8 mouse cellular contexts compared by ENCODE assay signal in the genomic region with DNA sequence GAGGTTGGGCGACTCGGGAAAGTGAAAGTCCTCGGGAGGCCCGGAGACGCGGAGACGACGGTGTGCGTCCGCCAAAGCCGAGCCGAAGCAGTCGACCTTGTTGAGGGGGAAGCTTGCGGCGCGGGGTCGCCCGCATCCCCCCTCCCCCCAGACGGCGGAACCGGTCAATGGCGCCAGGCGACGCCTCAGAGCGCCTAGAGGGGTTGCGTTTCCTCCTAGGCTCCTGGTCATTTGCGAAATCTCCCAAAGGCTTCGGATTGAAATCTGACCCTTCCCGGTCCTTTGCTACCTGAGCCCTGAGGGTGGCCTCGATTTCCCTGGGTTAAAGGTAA. TPM values are rescaled to one million over a fixed set of nuclear protein-coding genes. Genes with fewer than 3 reads are reported as not detected.
DNase-seq lines count a peak whose midpoint lies in the region; ATAC-seq and TF ChIP-seq lines count a peak whose summit lies in the region.

No protein-coding gene starts in this region.

- no peaks in the 10 kb centered on the region for H3K9me3 ChIP-seq in heart, embryonic 11.5 days (replicated peaks; ENCODE audit: control insufficient read depth, low read length)
- peaks cover 4% of the 10 kb centered on the region for H3K9me3 ChIP-seq in ES-Bruce4 (replicated peaks; ENCODE audit: control insufficient read depth, insufficient read depth, low read length, poor library complexity, severe bottlenecking)
- H3K9me3 ChIP-seq in hindbrain, embryonic 10.5 days: no peaks in the 10 kb centered on the region

- peak overlapping the region; percentile 95 for H3K4me3 ChIP-seq in heart, embryonic 11.5 days (ENCODE audit: low read depth, low read length)
- peak overlapping the region; percentile 82 for H3K4me3 ChIP-seq in ES-Bruce4 (ENCODE audit: low read depth, low read length)
- peak overlapping the region; percentile 90 for H3K4me3 ChIP-seq in hindbrain, embryonic 10.5 days
- H3K4me3 ChIP-seq in macrophage (ENCODE audit: inconsistent target): peak overlapping the region; percentile 66; the same call in 1 of the 2 replicates

- H3K27ac ChIP-seq in heart, embryonic 11.5 days (ENCODE audit: low read depth, low read length): peak overlapping the region; percentile 99
- H3K27ac ChIP-seq in ES-Bruce4 (ENCODE audit: insufficient read depth, low read length): peak overlapping the region; percentile 94
- H3K27ac ChIP-seq in hindbrain, embryonic 10.5 days: peak overlapping the region; percentile 98
- no peak overlapping the region for H3K27ac ChIP-seq in macrophage

- peaks cover 12% of the 10 kb centered on the region for H3K4me1 ChIP-seq in heart, embryonic 11.5 days (ENCODE audit: control insufficient read depth, insufficient read depth, low read length)
- H3K4me1 ChIP-seq in ES-Bruce4 (ENCODE audit: control insufficient read depth, insufficient read depth, low read length): peaks cover 4% of the 10 kb centered on the region
- H3K4me1 ChIP-seq in hindbrain, embryonic 10.5 days (replicated peaks): peaks cover 43% of the 10 kb centered on the region

- H3K27me3 ChIP-seq in heart, embryonic 11.5 days (ENCODE audit: control insufficient read depth, insufficient read depth, low read length): no peaks in the 10 kb centered on the region
- no peaks in the 10 kb centered on the region for H3K27me3 ChIP-seq in ES-Bruce4 (ENCODE audit: control insufficient read depth, insufficient read depth, low read length, poor library complexity, severe bottlenecking)
- H3K27me3 ChIP-seq in hindbrain, embryonic 10.5 days (ENCODE audit: insufficient read depth, poor library complexity, severe bottlenecking): no peaks in the 10 kb centered on the region

- H3K4me2 ChIP-seq in heart, embryonic 11.5 days: peak overlapping the region; percentile 96

- no peak for DNase-seq in heart, postnatal 4 days
- DNase-seq in hindbrain, embryonic 10.5 days (ENCODE audit: low spot score): no peak
- DNase-seq in T-cell, adult 2 months (ENCODE audit: low spot score): no peak
- DNase-seq in embryo, embryonic 9.5 days (ENCODE audit: extremely low spot score): no peak
- no peak for DNase-seq in right cerebral cortex, postnatal 4 days

- 0 out of 2 replicates have a peak, but pooled peaks cover 9% of the 10 kb centered on the region for H3K36me3 ChIP-seq in heart, embryonic 11.5 days (ENCODE audit: control insufficient read depth, insufficient read depth, low read length)
- H3K36me3 ChIP-seq in ES-Bruce4 (ENCODE audit: control insufficient read depth, insufficient read depth, low read length, poor library complexity, severe bottlenecking): no peaks in the 10 kb centered on the region; the same call in 1 of the 2 replicates
- peaks cover 29% of the 10 kb centered on the region for H3K36me3 ChIP-seq in hindbrain, embryonic 10.5 days
- H3K36me3 ChIP-seq in macrophage (ENCODE audit: inconsistent target): peaks cover 12% of the 10 kb centered on the region; the same call in 1 of the 2 replicates

- no peak for TF ChIP-seq CTCF in ES-Bruce4 (IDR thresholded peaks at IDR 0.05; ENCODE audit: low read depth, low read length)

- TF ChIP-seq EP300 in ES-Bruce4 (IDR thresholded peaks at IDR 0.05; ENCODE audit: insufficient read depth, low read depth, low read length): no peak

- ATAC-seq in heart, embryonic 11.5 days (replicated peaks; ENCODE audit: insufficient number of reproducible peaks, low FRiP score, low TSS enrichment): peak; percentile 0; the same call in 1 of the 2 replicates

- H3K9ac ChIP-seq in heart, embryonic 11.5 days (ENCODE audit: low read depth, low read length): peak overlapping the region; percentile 97
- peak overlapping the region; percentile 89 for H3K9ac ChIP-seq in ES-Bruce4 (ENCODE audit: low read depth, poor library complexity, severe bottlenecking)

- H3K79me2 ChIP-seq in macrophage (ENCODE audit: inconsistent target): peaks cover 20% of the 10 kb centered on the region

- TF ChIP-seq POLR2A in ES-Bruce4 (IDR thresholded peaks at IDR 0.05; ENCODE audit: insufficient read depth, low read length): no peak

- under 1% methylated on average over 30 of the region's 30 CpGs for WGBS in heart, embryonic 11.5 days (ENCODE audit: insufficient replicate concordance)
- under 1% methylated on average over 30 of the region's 30 CpGs for WGBS in hindbrain, embryonic 10.5 days
- 4% methylated on average over 29 of the region's 30 CpGs for WGBS in macrophage (ENCODE audit: missing documents)

RNA-seq across cellular contexts. Expression of a gene that starts 3.0 kb away (rescaled TPM):
- 133 and 144 TPM in 2 replicates for polyA plus RNA-seq in heart, embryonic 11.5 days (2014; fragmentation: Nextera tagmentation; extraction: Ambion mirVana)
- 100 to 1,000 TPM; 174 to 188 TPM for total RNA-seq in heart, postnatal 4 days (2021)
- polyA plus RNA-seq in ES-Bruce4 (2011; ENCODE audit: insufficient read depth, insufficient read length, low read depth, missing spikeins) (71.6 and 75.7 TPM in 2 replicates), macrophage (2018) (99.2 to 134 TPM (median 127 TPM) in 3 replicates)
- 106 and 117 TPM in 2 replicates for polyA plus RNA-seq in hindbrain, embryonic 10.5 days (2016; fragmentation: Nextera tagmentation; extraction: Ambion mirVana)
- total RNA-seq in macrophage (2018; cell fraction: chromatin; rRNA removed): 100 to 1,000 TPM in 6 of 26 experiments, 10 to 100 TPM in 19, 1 to 10 TPM in 1; 6.7 to 210 (median 76.2) TPM
- total RNA-seq in macrophage (2018; cell fraction: cytosol; rRNA removed): 100 to 1,000 TPM in 24 of 26 experiments, 10 to 100 TPM in 2; 33.3 to 619 (median 245) TPM
- 100 to 1,000 TPM in 23 of 26 experiments, 10 to 100 TPM in 3; 53.7 to 541 (median 230) TPM for total RNA-seq in macrophage (2018; cell fraction: nucleus; rRNA removed)
